Comparison of ENCODE assay signal across 21 mouse cellular contexts in genomic region chr9:98260210-98260609, GRCm38 (mm10). TPM values are rescaled to one million over a fixed set of nuclear protein-coding genes. Genes with fewer than 3 reads are reported as not detected.
DNase-seq lines count a peak whose midpoint lies in the region; ATAC-seq and TF ChIP-seq lines count a peak whose summit lies in the region.
"Had no signal": no experiment of that assay in that cellular context is flagged by ENCODE, and none has a peak within 500 bp of the region (broad histone marks: within the 10 kb centered on the region; RNA-seq: fewer than 3 reads in every experiment).

No protein-coding gene starts in this region.

- no peak overlapping the region for H3K4me2 ChIP-seq in liver, embryonic 12.5 days
- no peak overlapping the region for H3K4me2 ChIP-seq in hindbrain, postnatal 0 days (ENCODE audit: low read depth, low read length)
- H3K4me2 ChIP-seq: forebrain, embryonic 12.5 days; hindbrain, embryonic 12.5 days; limb, embryonic 15.5 days; midbrain, embryonic 12.5 days had no signal

- no peak for TF ChIP-seq POLR2A in liver, adult 2 months (IDR thresholded peaks at IDR 0.05; ENCODE audit: extremely low read depth, insufficient read depth, low read length)

- TF ChIP-seq CTCF in liver, adult 2 months (IDR thresholded peaks at IDR 0.05; ENCODE audit: low read depth, low read length): no peak
- no peak for TF ChIP-seq CTCF in hindbrain, postnatal 0 days (IDR thresholded peaks at IDR 0.05; ENCODE audit: low read depth)

- H3K4me3 ChIP-seq in liver, adult 2 months (ENCODE audit: insufficient read depth, low read depth, low read length): no peak overlapping the region
- H3K4me3 ChIP-seq in liver, embryonic 12.5 days: no peak overlapping the region
- H3K4me3 ChIP-seq in hindbrain, postnatal 0 days (ENCODE audit: low read length): no peak overlapping the region
- H3K4me3 ChIP-seq: forebrain, embryonic 12.5 days; hindbrain, embryonic 12.5 days; limb, embryonic 15.5 days; midbrain, embryonic 12.5 days had no signal

- DNase-seq in gastrocnemius, adult 18-20 months (ENCODE audit: low spot score): peak; percentile 10
- DNase-seq in gastrocnemius, postnatal 36 days: no peak
- peak; percentile 61 for DNase-seq in liver, adult 2 months (ENCODE audit: extremely low read depth, low read depth, low spot score)
- peak; percentile 59 for DNase-seq in fibroblast of lung, adult 2 months (ENCODE audit: low read depth)
- peak; percentile 16 for DNase-seq in layer of hippocampus, postnatal 36 days
- no peak for DNase-seq in hindbrain, postnatal 0 days (ENCODE audit: low spot score)
- no peak for DNase-seq in c-Kit-positive CD71-positive TER-119-positive erythroid progenitor cells, embryonic 14.5 days (ENCODE audit: low spot score)
- DNase-seq: B cell, adult 2 months; cerebellum, adult 2 months; kidney, adult 2 months; kidney, postnatal 25 days; liver, postnatal 0 days; retina, postnatal 1 day; thymus, postnatal 14 days had no signal

- WGBS in liver, adult 2 months: 51% methylated on average over 8 of the region's 8 CpGs
- WGBS in liver, embryonic 12.5 days (ENCODE audit: insufficient replicate concordance): 69% methylated on average over 8 of the region's 8 CpGs
- WGBS in hindbrain, postnatal 0 days: 71% methylated on average over 8 of the region's 8 CpGs

- no peaks in the 10 kb centered on the region for H3K36me3 ChIP-seq in liver, adult 2 months (ENCODE audit: control insufficient read depth, insufficient read depth, low read length)
- H3K36me3 ChIP-seq in liver, embryonic 12.5 days: no peaks in the 10 kb centered on the region
- H3K36me3 ChIP-seq in hindbrain, postnatal 0 days (ENCODE audit: insufficient read depth, low read length): no peaks in the 10 kb centered on the region
- H3K36me3 ChIP-seq: forebrain, embryonic 12.5 days; hindbrain, embryonic 12.5 days; limb, embryonic 15.5 days; midbrain, embryonic 12.5 days had no signal

- intact Hi-C loops in gastrocnemius, postnatal 36 days (cut with DNase I): no loop called here

- ATAC-seq in liver, embryonic 12.5 days: no peak
- ATAC-seq in hindbrain, postnatal 0 days: no peak
- ATAC-seq: inflammation-experienced regulatory T-cells, adult 6 months; liver, postnatal 0 days had no signal

- H3K27me3 ChIP-seq in liver, adult 2 months (ENCODE audit: control insufficient read depth, insufficient read depth, low read length): no peaks in the 10 kb centered on the region
- H3K27me3 ChIP-seq in liver, embryonic 12.5 days (replicated peaks): no peaks in the 10 kb centered on the region; the same call in 1 of the 2 replicates
- no peaks in the 10 kb centered on the region for H3K27me3 ChIP-seq in hindbrain, postnatal 0 days (ENCODE audit: insufficient read depth, low read length)
- H3K27me3 ChIP-seq: forebrain, embryonic 12.5 days; hindbrain, embryonic 12.5 days; limb, embryonic 15.5 days had no signal

- 0 out of 2 replicates have a peak overlapping the region, but pooled peaks have one; percentile 22 for H3K27ac ChIP-seq in liver, adult 2 months (replicated peaks; ENCODE audit: insufficient read depth, low read depth, low read length)
- H3K27ac ChIP-seq in liver, embryonic 12.5 days: no peak overlapping the region
- no peak overlapping the region for H3K27ac ChIP-seq in hindbrain, postnatal 0 days
- H3K27ac ChIP-seq: forebrain, embryonic 12.5 days; hindbrain, embryonic 12.5 days; limb, embryonic 15.5 days; midbrain, embryonic 12.5 days; stomach, postnatal 0 days had no signal

- no peaks in the 10 kb centered on the region for H3K9me3 ChIP-seq in liver, embryonic 12.5 days (replicated peaks)
- no peaks in the 10 kb centered on the region for H3K9me3 ChIP-seq in hindbrain, postnatal 0 days (ENCODE audit: low read length)
- H3K9me3 ChIP-seq: forebrain, embryonic 12.5 days; hindbrain, embryonic 12.5 days; limb, embryonic 15.5 days; midbrain, embryonic 12.5 days had no signal

- no peaks in the 10 kb centered on the region for H3K79me2 ChIP-seq in liver, adult 2 months (ENCODE audit: control insufficient read depth, insufficient read depth, low read length)

- peaks cover 4% of the 10 kb centered on the region; the same call in 1 of the 2 replicates for H3K4me1 ChIP-seq in liver, adult 2 months (ENCODE audit: control insufficient read depth, insufficient read depth, low read length)
- H3K4me1 ChIP-seq in liver, embryonic 12.5 days: no peaks in the 10 kb centered on the region
- no peaks in the 10 kb centered on the region for H3K4me1 ChIP-seq in hindbrain, postnatal 0 days (ENCODE audit: insufficient read depth, low read length)
- H3K4me1 ChIP-seq: forebrain, embryonic 12.5 days; hindbrain, embryonic 12.5 days; limb, embryonic 15.5 days; midbrain, embryonic 12.5 days had no signal

- H3K9ac ChIP-seq in liver, adult 2 months (ENCODE audit: low read depth, low read length): no peak overlapping the region
- no peak overlapping the region for H3K9ac ChIP-seq in liver, embryonic 12.5 days
- no peak overlapping the region for H3K9ac ChIP-seq in hindbrain, postnatal 0 days (replicated peaks; ENCODE audit: low read length)
- H3K9ac ChIP-seq: forebrain, embryonic 12.5 days; hindbrain, embryonic 12.5 days; limb, embryonic 15.5 days; liver, postnatal 0 days; midbrain, embryonic 12.5 days had no signal

RNA-seq across cellular contexts. Expression of gene Nmnat3, which starts 27.0 kb away (rescaled TPM):
- total RNA-seq in gastrocnemius, adult 18-20 months (2021): 10 to 100 TPM; 12.8 to 13.4 TPM
- total RNA-seq in gastrocnemius, postnatal 36 days (2021): 10 to 100 TPM; 11.5 to 11.7 TPM
- total RNA-seq in liver, adult 2 months (2014; rRNA removed): 8.5 and 9.2 TPM in 2 replicates
- 10.7 and 11.1 TPM in 2 replicates for polyA plus RNA-seq in liver, adult 2 months (2012; rRNA removed)
- 35.2 and 35.3 TPM in 2 replicates for polyA plus RNA-seq in liver, embryonic 12.5 days (2016; fragmentation: Nextera tagmentation; extraction: Ambion mirVana)
- total RNA-seq in layer of hippocampus, postnatal 36 days (2021): 1 to 10 TPM; 1.1 to 1.6 TPM
- 1.3 and 3.1 TPM in 2 replicates for total RNA-seq in hindbrain, postnatal 0 days (2014; rRNA removed)
- 1.5 and 1.7 TPM in 2 replicates for polyA plus RNA-seq in hindbrain, postnatal 0 days (2015; fragmentation: Nextera tagmentation; extraction: Ambion mirVana)

Comparison
In these comparisons a context has a peak if more than half of its experiments do, and no peak if none do; other contexts are left out.
1. DNase-seq: peak in gastrocnemius, adult 18-20 months (single experiment), liver, adult 2 months (single experiment), fibroblast of lung, adult 2 months (single experiment) and layer of hippocampus, postnatal 36 days (2 of 2); none in gastrocnemius, postnatal 36 days (0 of 2), hindbrain, postnatal 0 days (single experiment) and c-Kit-positive CD71-positive TER-119-positive erythroid progenitor cells, embryonic 14.5 days (single experiment).